Mouse (Mus musculus): Measurements from ENCODE around the gene Hspa12a. TPM values are rescaled to one million over a fixed set of nuclear protein-coding genes. Genes with fewer than 3 reads are reported as not detected.

Hspa12a gene
- 44.6 and 54.4 TPM in 2 replicates for polyA plus RNA-seq (2015; fragmentation: Nextera tagmentation; extraction: Ambion mirVana)

- H3K27ac ChIP-seq (replicated peaks): peak within 1 kb of the TSS; percentile 82
- peak within 1 kb of the TSS; percentile 83 for H3K9ac ChIP-seq (replicated peaks)
- H3K4me1 ChIP-seq: peaks cover 13% of the 10 kb centered on the region
- under 1% methylated on average over 65 of the region's 65 CpGs for WGBS
- no peaks in the 10 kb centered on the region for H3K36me3 ChIP-seq
- peak within 1 kb of the TSS; percentile 97 for H3K4me2 ChIP-seq (replicated peaks)
- ATAC-seq (replicated peaks): peak; percentile 96
- H3K27me3 ChIP-seq: peaks cover 20% of the 10 kb centered on the region; the same call in 1 of the 2 replicates
- H3K9me3 ChIP-seq: no peaks in the 10 kb centered on the region
- peak within 1 kb of the TSS; percentile 92 for H3K4me3 ChIP-seq
Observed at GRCm38 (mm10) chr19:58942841-58943828, at the start of gene Hspa12a, which contains the start of gene Eno4. Gene Hspa12a (minus strand): TSS chr19:58943654. Gene Eno4 (plus strand): TSS chr19:58943425.

GRCm38 (mm10) chr19:58981571-58981970, 38.1 kb upstream of the Hspa12a start:
- ATAC-seq (replicated peaks): no peak
- H3K4me3 ChIP-seq: no peak overlapping the region

GRCm38 (mm10) chr19:58980056-58980440, 36.6 kb upstream of the Hspa12a start:
- no peak for ATAC-seq (replicated peaks)
- Histone ChIP-seq H3K27ac (replicated peaks) (no peak overlapping the region), H3K9ac (replicated peaks) (no peak overlapping the region), H3K4me1 (peaks cover 23% of the 10 kb centered on the region), H3K4me3 (peak overlapping the region; percentile 11), H3K9me3 (no peaks in the 10 kb centered on the region), H3K27me3 (peaks cover 40% of the 10 kb centered on the region), H3K4me2 (replicated peaks) (peak overlapping the region; percentile 22), H3K36me3 (0 out of 2 replicates have a peak, but pooled peaks cover 5% of the 10 kb centered on the region)
- WGBS: 14% methylated on average over 5 of the region's 5 CpGs

More at GRCm38 (mm10) chr19:58981571-58981970, 38.1 kb upstream of the Hspa12a start:
- Histone ChIP-seq H3K36me3 (peaks cover 9% of the 10 kb centered on the region; the same call in 1 of the 2 replicates), H3K27me3 (peaks cover 36% of the 10 kb centered on the region), H3K9me3 (no peaks in the 10 kb centered on the region), H3K27ac (replicated peaks) (no peak overlapping the region), H3K4me2 (replicated peaks) (no peak overlapping the region), H3K9ac (replicated peaks) (no peak overlapping the region), H3K4me1 (peaks cover 23% of the 10 kb centered on the region)
- 3% methylated on average over 9 of the region's 9 CpGs for WGBS

GRCm38 (mm10) chr19:58979436-58980055, 36.1 kb upstream of the Hspa12a start:
- no peak overlapping the region for H3K27ac ChIP-seq (replicated peaks)
- 0 out of 2 replicates have a peak, but pooled peaks cover 2% of the 10 kb centered on the region for H3K36me3 ChIP-seq
- H3K4me1 ChIP-seq: peaks cover 23% of the 10 kb centered on the region
- peak overlapping the region; percentile 11 for H3K4me3 ChIP-seq
- H3K27me3 ChIP-seq: peaks cover 38% of the 10 kb centered on the region
- WGBS: 10% methylated on average over 13 of the region's 13 CpGs
- peak overlapping the region; percentile 22 for H3K4me2 ChIP-seq (replicated peaks)
- ATAC-seq (replicated peaks): no peak
- no peak overlapping the region for H3K9ac ChIP-seq (replicated peaks)
- no peaks in the 10 kb centered on the region for H3K9me3 ChIP-seq

- H3K27me3 ChIP-seq: peaks cover 31% of the 10 kb centered on the region; the same call in 1 of the 2 replicates
- H3K36me3 ChIP-seq: 0 out of 2 replicates have a peak, but pooled peaks cover 4% of the 10 kb centered on the region
- no peak overlapping the region for H3K4me3 ChIP-seq
- H3K27ac ChIP-seq (replicated peaks): no peak overlapping the region
- no peak overlapping the region for H3K4me2 ChIP-seq (replicated peaks)
- no peaks in the 10 kb centered on the region for H3K9me3 ChIP-seq
- WGBS: 26% methylated on average over 11 of the region's 11 CpGs
- peaks cover 23% of the 10 kb centered on the region for H3K4me1 ChIP-seq
- ATAC-seq (replicated peaks): peak; percentile 60; the same call in 1 of the 2 replicates
- H3K9ac ChIP-seq (replicated peaks): no peak overlapping the region
Observed at GRCm38 (mm10) chr19:58978401-58979171, 35.1 kb upstream of the Hspa12a start.

GRCm38 (mm10) chr19:58975216-58975863, 31.9 kb upstream of the Hspa12a start:
- Histone ChIP-seq H3K4me2 (replicated peaks) (no peak overlapping the region), H3K4me1 (peaks cover 19% of the 10 kb centered on the region), H3K9ac (replicated peaks) (no peak overlapping the region), H3K9me3 (no peaks in the 10 kb centered on the region), H3K4me3 (no peak overlapping the region), H3K36me3 (peaks cover 7% of the 10 kb centered on the region; the same call in 1 of the 2 replicates), H3K27me3 (peaks cover 19% of the 10 kb centered on the region; the same call in 1 of the 2 replicates), H3K27ac (replicated peaks) (no peak overlapping the region)
- 80% methylated on average over 11 of the region's 11 CpGs for WGBS
- ATAC-seq (replicated peaks): no peak

- Histone ChIP-seq H3K27me3 (peaks cover 17% of the 10 kb centered on the region; the same call in 1 of the 2 replicates), H3K4me1 (peaks cover 11% of the 10 kb centered on the region), H3K4me2 (replicated peaks) (no peak overlapping the region), H3K9ac (replicated peaks) (no peak overlapping the region), H3K9me3 (no peaks in the 10 kb centered on the region), H3K27ac (replicated peaks) (no peak overlapping the region), H3K4me3 (no peak overlapping the region), H3K36me3 (peaks cover 7% of the 10 kb centered on the region; the same call in 1 of the 2 replicates)
- 84% methylated on average over 8 of the region's 8 CpGs for WGBS
- ATAC-seq (replicated peaks): no peak
Observed at GRCm38 (mm10) chr19:58974126-58974525, 30.7 kb upstream of the Hspa12a start.

- H3K27ac ChIP-seq (replicated peaks): no peak overlapping the region
- no peak overlapping the region for H3K4me3 ChIP-seq
- H3K27me3 ChIP-seq: peaks cover 12% of the 10 kb centered on the region; the same call in 1 of the 2 replicates
- WGBS: 89% methylated on average over 13 of the region's 13 CpGs
- no peak overlapping the region for H3K4me2 ChIP-seq (replicated peaks)
- no peak for ATAC-seq (replicated peaks)
- H3K9me3 ChIP-seq: no peaks in the 10 kb centered on the region
- no peak overlapping the region for H3K9ac ChIP-seq (replicated peaks)
- peaks cover 7% of the 10 kb centered on the region; the same call in 1 of the 2 replicates for H3K36me3 ChIP-seq
- H3K4me1 ChIP-seq: peaks cover 13% of the 10 kb centered on the region
Observed at GRCm38 (mm10) chr19:58970826-58971225, 27.4 kb upstream of the Hspa12a start.

GRCm38 (mm10) chr19:58968731-58969506, 25.5 kb upstream of the Hspa12a start:
- Histone ChIP-seq H3K27me3 (peaks cover 7% of the 10 kb centered on the region; the same call in 1 of the 2 replicates), H3K4me2 (replicated peaks) (peak overlapping the region; percentile 14; the same call in 1 of the 2 replicates)

GRCm38 (mm10) chr19:58963011-58963410, 19.6 kb upstream of the Hspa12a start:
- no peaks in the 10 kb centered on the region for H3K36me3 ChIP-seq
- no peaks in the 10 kb centered on the region for H3K4me1 ChIP-seq
- no peak overlapping the region for H3K4me2 ChIP-seq (replicated peaks)
- H3K9me3 ChIP-seq: no peaks in the 10 kb centered on the region
- peaks cover 3% of the 10 kb centered on the region; the same call in 1 of the 2 replicates for H3K27me3 ChIP-seq
- 44% methylated on average over 8 of the region's 8 CpGs for WGBS
- H3K4me3 ChIP-seq: no peak overlapping the region
- no peak for ATAC-seq (replicated peaks)
- H3K9ac ChIP-seq (replicated peaks): no peak overlapping the region
- no peak overlapping the region for H3K27ac ChIP-seq (replicated peaks)

More at GRCm38 (mm10) chr19:58968731-58969506, 25.5 kb upstream of the Hspa12a start:
- peak; percentile 87 for ATAC-seq (replicated peaks)
- WGBS: 11% methylated on average over 15 of the region's 15 CpGs
- Histone ChIP-seq H3K9me3 (no peaks in the 10 kb centered on the region), H3K27ac (replicated peaks) (peak overlapping the region; percentile 64), H3K4me3 (no peak overlapping the region), H3K4me1 (peaks cover 13% of the 10 kb centered on the region), H3K36me3 (peaks cover 5% of the 10 kb centered on the region; the same call in 1 of the 2 replicates), H3K9ac (replicated peaks) (no peak overlapping the region; the same call in 1 of the 2 replicates)
